Mouse (Mus musculus) ES-CJ7 (cell line): Measurements from ENCODE around the gene Msh3.
"Not testable (repeated sequence)": the region's sequence is repeated elsewhere in the genome, so short reads cannot be mapped to it uniquely, and the experiment has no call there.

Source experiments
- DNase-seq: peaks from one replicate; pipeline ENCODE4 v3.0.0; 2011; ENCODE audit warnings: low read depth, low spot score

Msh3 gene

DNA sequence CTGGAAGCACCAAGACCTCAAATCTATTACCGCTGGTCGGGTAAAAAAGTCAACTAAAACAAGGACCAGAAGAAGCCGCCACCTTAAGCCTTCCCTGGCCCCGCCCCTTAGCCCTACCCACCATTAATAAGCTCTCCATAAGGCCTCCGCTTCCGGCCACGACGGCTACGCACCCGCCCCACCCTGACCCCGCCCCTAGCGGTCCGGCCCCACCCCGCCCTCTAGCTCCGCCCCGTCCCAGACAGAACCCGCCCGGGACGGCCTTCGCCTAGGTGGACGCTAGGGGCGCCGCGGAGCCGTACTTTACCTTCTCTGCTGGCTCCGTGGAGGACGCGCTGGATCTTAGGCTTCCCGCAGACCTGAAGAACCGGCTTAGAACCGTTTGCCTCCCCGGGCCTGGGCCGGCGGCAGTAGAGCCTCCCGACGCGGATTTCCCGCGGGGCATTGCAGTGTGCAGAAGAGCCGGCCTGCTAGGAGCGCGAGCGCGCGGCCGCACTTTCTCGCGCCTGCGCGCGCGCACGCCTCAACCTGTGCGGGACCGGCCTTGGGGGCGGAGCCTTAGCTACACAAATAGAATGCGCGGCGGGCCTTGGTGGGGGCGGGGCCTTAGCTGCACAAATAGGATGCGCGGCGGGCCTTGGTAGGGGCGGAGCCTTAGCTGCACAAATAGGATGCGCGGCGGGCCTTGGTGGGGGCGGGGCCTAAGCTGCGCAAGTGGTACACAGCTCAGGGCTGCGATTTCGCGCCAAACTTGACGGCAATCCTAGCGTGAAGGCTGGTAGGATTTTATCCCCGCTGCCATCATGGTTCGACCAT, at the start of gene Msh3, which contains the start of gene Dhfr:
Msh3 (minus strand) TSS at position 548 of the 816 bp plus-strand sequence.
Dhfr (plus strand) TSS at position 271 of the 816 bp plus-strand sequence.
- peak; percentile 98 for DNase-seq

DNA sequence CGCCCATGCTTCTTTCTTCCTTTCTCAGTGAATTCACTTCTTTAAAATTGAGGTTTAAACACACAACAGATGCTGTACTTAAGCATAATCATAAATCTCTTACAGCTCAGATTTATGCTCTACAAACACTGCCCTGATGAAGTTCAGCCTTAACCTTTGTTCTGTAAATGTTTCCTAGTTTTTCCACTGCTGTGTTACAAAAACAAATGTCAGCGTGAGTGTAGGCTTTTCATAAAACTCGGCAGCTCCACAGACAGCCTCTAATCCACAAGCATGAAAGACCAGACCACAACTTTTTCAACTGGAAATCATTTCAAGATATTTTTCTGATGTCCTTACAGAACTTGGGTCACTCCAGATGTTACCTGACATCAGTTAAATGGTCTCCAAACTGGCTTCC, 48.7 kb upstream of the Msh3 start:
- no peak for DNase-seq

DNA sequence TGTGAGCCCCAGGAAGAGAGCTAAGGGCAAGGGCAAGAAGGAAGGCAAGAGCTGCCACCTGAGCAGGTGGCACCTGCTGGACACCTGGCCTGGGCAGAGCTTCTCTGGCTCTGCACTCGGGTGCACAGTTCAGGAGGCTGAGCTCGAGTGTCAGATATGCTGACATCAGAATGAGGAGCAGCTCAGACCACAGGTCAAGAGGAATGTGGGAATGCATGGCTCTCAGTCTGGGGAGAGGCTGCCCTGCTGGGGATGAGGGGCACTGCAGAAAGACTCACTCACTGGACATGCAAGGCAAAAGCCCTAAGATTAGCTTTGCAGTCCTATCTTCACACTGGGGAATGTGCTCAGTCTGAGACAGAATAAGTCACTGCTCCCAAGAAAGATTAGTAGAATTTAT, 47.3 kb upstream of the Msh3 start:
- no peak for DNase-seq

DNA sequence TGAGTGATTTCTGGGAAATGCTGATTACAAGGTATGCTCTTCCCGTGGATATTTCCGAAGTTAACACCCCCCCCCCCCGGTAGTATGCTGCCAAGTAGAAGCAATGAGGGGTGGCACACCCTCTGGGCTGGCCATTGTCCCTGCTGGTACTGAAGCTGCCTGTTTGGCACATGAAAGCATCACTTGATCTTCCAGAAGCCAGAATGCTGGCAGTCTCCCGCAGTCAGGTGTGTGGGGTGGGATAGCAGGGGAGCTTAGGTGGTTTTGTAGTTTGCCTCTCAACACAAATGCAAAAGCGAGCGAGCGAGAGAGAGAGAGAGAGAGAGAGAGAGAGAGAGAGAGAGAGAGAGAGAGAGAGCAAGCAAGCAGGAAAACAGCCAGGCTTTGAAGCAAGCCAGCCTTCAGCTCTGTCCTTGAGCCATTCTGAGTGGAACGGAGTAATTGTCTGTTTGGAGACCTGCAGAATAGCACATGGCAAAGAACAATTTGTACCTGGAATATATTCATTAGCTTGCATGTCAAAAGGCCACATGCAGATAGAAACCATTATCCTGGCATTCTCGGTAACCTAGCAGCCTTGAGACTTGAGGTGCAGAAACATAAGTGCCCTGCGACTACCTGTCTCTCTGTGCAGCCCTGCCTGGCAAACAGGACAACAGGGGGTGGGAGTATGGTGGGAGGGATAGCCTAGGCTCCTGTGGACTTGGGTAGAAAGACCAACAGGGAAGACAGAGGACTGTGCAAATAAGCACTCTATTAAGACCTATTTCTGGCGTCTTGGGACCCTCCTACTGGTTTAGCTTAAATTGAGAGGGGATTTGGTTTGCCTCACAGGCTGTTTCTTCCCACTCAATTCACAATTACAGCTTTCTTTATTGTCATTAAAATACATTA, 43.9 kb upstream of the Msh3 start:
- no peak for DNase-seq

DNA sequence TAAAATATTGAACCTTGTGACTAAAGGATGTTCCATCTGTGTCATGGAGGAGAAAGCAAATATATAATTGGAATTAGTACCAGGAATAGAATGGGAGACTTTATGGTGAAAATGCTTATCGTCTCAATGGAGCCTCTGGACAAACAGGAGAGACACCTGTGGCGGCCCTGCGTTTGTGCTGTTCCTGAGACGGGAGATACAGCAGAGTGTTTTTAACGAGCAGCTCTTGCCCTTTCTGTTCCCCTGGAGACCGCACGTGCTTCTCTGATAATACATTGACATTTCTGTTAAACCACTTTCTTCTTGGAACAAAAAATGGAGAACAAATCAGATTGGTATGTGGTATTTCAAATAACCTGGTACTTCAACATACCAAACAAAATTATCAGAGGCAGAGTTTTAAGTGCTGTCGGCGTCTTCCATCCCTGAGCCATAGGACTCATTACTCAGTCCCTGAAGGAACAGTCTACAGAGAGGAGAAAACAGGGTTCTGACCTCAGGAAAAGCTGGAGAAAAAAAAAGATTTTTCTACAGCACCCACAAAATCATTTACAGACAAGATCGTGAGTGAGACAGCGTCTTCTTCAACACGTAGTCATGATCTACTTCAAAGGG, 38.4 kb upstream of the Msh3 start:
- no peak for DNase-seq

DNA sequence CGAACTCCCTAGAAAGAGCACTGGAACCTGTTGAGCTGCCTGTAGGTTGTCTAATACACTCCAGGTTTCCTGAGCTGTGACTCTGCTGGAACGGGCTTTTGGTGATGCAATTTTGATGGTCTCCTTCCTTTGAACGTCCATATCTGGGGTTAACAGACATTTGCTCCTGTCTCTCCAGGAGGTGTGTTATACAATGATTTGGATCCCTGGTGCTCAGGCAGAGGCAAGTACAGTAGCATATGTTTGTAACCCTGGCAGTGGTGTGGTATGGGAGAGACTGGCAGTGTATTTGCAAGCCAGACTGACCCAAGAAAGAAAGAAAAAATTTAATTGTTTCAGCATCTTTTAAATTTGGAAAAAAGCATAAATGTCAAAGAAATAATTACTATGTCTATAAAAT, 32.6 kb upstream of the Msh3 start:
- DNase-seq, result no peak

DNA sequence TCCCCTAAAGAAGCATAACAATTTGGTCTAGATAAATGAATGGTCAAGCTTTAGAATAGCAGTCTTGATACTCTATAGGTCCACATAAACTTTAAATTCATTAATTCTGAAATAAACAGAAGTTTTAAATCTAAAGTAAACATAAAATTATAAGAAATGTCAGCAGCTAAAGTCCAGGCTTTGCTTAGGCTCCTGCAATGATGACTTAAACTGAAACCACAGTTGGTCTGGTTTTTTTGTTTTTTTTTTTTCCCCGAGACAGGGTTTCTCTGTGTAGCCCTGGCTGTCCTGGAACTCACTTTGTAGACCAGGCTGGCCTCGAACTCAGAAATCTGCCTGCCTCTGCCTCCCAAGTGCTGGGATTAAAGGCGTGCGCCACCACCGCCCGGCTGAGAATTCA, 16.7 kb upstream of the Msh3 start:
- DNase-seq, result not testable (repeated sequence)

DNA sequence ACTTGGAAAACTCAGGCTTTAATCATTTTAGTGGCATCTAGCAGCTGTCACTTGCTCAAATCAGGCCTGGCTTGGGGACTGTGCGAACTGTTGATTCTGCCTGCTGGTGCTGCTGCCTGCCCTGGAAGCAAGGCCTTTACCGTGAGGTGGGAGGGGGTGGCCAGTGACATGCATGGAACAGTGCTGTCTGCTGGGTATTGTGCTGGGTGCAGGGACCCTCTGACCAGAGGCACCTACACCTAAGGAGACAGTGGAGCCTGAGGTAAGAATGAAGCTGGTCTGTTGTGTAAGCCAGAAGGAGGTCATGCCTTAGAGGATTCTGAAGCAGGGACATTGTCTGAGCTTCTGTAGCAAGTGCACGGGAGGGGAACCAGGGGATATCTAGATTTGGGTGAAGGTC, 16.0 kb upstream of the Msh3 start:
- DNase-seq, result no peak

DNA sequence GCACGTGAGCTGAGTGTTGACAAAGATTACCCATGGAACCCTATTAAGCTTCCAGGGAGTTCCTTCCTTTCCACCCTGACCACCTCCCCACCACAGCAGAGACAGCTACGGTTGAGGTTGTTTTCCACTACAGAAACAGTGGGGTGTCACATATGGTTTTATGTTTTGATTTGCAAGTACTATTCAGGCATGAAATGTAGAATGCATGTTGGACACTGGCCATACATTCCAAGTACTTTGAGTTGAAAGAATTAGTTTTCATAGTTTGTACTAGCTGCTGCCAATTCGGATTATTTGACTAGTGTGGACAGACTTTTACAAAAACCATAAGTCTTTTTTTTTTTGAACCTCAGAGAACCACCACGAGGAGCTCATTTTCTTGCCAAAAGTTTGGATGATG, 10.5 kb upstream of the Msh3 start:
- no peak for DNase-seq

DNA sequence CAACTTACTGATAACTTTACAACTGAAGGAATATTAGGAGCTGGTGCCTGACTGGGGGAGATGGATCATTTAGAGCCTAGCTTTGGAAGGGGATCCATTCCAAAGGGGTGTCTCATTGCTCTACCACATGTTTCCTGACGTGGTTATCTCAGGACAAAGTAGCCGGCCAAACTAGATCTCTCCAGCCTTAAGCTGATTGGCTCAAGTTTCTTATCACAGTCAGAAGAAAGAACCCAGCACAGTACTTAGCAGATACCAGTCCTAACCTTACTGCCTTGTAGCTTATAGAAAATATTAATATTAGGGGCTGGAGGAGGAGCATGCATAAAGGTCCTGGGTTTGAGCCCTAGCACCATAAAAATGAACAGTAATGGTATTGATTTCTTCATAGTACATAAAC, 6.8 kb upstream of the Msh3 start:
- no peak for DNase-seq

DNA sequence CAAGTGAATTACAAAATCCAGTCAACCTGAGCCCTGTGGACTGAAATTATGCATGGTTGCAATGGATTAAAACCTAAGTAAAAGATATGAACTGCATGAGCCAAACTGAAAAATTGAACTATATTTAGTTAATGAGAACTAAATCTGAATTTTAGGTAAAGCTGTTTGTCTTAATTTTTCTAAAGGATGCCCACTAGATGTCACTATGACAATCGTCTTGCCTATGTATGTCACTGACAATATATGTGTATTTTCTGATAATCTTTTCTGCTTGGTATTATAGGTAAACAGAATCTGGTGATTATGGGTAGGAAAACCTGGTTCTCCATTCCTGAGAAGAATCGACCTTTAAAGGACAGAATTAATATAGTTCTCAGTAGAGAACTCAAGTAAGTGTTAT, 2.8 kb upstream of the Msh3 start:
- DNase-seq, result no peak

DNA sequence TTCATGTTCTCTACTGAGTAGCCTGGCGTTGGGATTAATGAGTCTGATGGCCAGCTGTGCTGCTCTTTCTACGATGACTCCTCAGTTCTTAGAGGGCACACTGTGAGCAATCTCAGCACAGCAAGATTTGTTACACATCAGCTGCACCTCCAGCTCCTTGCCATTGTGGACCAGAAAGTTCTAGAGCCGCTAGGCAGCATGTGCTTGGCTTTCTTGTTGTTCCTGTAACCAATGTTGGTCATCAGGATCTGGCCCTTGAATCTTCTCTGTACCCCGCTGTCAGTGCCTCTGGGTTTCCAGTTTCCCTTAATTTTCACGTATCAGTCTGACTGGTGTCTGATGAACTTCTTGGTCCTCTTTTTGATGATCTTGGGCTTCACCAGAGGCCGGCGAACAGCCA, 1.6 kb upstream of the Msh3 start:
- no peak for DNase-seq

DNA sequence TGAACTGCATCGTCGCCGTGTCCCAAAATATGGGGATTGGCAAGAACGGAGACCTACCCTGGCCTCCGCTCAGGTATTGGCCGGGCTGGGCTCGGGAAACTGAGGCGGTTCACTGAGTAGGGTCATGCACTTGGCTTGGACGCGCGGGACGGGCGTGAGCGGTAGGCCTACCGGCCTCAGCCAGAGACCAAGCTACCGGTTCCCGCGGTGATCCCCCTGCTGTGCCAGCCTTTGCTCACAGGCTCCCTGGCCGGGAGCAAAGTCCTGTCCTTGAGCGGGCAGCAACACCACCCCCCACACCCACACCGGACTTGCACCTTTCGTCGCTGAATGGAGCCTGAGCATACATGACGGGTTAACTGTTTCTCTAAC, 455 bp upstream of the Msh3 start:
- no peak for DNase-seq

DNA sequence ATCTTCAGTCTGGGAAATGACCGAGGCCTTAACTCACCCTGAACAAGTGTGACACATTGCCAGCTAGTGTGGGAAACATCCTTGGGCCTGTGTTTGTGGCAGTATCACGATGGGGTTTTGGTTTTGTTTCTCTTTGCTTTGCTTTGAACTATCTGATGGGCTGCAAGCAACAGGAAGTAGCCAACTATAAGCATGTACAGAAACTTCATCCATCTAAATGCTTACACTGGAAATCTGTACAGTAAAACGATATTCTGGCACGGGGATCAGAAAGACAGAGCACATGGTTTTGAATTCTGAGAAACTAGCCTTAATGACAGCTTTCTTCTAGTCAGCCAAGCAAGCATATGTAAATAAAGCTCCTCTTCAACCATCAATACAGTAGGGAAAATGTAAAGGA, 847 bp downstream of the Msh3 start:
- DNase-seq, result no peak

DNA sequence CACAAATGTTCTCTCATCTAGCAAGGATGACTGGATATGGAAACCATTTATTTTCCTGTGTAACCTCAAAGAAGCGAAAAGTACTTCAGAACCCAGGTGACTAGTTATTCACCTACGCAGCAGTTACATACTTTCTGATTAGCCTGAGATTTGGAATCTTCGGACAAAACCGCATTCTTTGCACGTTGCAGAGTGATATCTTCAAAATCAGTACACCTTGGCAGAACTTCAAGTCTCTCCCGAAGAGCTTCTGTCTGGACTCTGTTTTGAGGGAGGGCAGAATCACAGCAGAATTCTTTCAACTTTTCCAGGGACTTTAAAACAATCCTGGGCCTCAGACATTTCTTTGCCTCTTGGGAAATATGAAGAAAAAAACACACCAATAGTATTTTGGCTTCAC, 3.7 kb downstream of the Msh3 start:
- DNase-seq, result no peak

DNA sequence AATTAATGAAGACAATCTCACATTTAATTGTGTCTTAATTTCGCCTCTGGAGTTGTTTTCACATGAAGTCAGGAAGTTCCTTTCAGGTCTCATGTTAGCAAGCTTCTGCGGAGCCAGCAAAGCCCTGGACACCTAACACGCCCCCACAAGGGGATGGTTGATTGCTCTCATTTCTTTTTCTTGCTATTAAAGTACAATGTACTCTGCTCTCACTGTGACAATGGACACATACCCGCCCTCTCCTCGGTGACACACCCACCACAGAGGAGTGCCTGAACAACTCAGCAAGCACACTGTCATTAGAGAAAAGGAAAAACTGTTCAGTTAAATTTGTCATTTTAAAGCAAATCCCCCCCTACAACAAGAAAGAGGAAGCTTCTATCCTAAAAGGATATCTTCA, 8.5 kb downstream of the Msh3 start:
- DNase-seq, result no peak

DNA sequence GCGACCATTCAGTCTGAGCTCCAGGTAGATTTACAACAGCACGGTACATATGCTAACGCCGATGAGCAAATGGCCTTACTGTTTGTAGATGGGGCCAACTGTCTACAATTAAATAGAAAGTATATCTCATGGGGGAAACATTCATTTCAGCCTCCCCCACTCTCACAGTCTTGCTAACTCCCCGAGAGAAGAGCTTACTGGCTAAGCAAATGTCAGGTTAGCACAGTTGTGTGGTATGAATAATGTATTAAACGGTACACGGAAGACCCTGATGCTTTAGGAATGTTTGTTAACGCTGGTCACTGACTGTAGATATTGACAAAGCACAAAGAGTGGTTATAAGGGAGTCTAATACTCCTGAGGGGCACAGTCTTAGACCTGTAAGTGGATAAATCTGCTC, 10.8 kb downstream of the Msh3 start:
- no peak for DNase-seq

DNA sequence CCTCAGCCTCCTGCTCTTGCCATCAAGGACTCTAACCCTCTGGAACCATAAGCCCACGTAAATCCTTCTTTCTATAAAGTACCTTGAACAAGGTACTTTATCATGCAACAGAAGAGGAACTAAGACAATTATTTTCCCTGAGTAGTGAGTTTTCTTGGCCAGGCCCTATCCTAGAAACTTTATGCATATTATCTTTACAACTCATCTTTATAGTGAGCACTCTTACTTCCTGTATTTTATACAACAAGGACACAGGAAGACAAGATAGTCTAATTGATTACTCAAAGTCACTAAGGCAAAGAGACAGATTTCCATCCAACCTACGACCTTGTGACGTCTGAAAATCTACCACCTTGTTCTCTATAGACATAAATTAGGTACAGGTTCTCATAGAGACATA, 15.0 kb downstream of the Msh3 start:
- DNase-seq, result no peak

DNA sequence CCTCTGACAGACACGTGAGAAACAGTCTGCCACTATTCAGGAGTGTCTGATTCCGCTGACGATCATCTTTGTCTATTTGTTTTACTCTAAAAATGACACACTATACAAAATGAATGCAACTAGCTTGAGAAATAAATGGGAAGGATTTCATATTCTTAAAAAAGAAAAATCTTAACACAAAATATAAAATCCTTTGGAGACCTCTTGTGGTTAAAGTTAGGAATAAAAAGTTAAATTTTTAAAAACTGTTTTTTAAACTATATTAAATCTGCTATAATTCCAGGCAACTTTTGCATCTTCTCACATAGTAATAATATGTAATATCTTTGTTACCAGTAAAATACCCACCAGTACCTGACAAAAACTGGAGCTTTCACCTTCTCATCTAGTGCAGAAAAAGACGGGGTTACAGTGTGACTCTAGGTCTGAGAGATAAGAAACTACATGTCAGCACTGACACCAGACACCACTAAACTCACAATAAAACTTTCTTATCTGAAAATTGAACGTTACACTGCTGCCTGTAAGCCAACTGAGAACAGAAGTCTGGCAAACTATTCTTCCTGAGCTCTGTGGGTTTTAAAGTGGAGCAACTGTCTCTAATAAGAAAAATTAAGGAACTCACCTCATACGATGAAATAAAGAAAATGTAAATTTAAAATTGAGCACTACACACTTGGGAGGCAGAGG, 16.9 kb downstream of the Msh3 start:
- DNase-seq, result no peak

DNA sequence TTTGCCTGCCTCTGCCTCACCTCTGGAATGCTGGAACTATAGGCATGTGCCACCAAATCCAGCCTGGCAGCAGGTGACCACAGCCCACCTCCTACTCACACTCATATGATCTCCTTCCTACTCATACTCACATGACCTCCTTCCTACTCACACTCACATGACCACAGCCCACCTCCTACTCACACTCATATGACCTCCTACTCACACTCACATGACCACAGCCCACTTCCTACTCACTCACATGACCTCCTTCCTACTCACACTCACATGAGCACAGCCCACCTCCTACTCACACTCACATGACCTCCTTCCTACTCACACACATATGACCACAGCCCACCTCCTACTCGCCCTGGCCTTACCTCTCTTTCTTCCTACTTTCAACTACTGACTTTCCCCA, 17.9 kb downstream of the Msh3 start:
- DNase-seq, result no peak

DNA sequence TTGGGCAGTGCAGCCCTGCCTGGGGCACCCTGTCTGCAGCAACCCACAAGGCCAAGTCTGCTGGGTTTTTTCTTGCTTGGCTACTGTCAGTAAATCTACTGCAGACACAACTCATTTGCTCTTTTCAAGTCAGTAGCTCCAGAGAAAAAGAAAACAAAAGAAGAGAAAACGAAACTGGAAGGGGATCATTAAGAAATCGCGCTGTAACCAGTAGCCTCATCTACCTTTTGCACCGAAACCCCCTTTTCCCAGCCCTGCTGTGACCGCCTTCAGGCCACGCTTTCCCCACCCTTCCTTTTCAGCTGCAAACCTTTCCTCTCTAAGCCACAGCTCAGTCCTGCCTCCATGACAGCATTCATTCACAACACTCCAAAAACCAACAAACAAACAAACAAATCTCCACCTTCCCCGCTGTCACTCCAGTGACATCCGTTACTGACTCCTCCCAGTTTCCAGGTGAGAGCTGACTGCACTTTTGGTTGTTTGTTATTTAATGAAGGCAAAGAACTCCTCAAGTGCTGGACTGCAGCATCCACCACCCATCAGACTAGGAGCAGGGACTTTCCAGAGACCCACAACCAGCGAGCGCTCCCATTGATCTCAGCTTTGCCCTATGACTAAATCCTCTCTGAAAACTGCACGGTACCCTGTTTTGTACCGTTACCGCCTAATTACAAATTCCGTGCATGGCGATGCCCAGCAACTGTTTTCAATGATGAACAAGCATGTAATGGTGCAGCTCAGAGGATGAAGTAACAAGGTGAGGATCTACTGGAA, 22.5 kb downstream of the Msh3 start:
- DNase-seq, result no peak
